Mouse (Mus musculus) hematopoietic stem cell, adult 5-6 weeks (primary cell): ENCODE measurements at regions not wholly inside any gene's neighbourhood (a gene's known extent, or its start where the extent isn't known, plus 50 kb on each side); places are given as distances from the start of the nearest gene placed in this dataset.

Source experiments
- ATAC-seq, 2 experiments: fragments of 125-278 bp in 1 of 2; replicated peaks in 1 of 2; 2 replicates each; pipeline ENCODE4 v1.8.0; 2016 to 2017; ENCODE audit warnings: inconsistent platforms in 2 of 2, mild to moderate bottlenecking in 2 of 2, moderate number of reproducible peaks in 2 of 2, low read depth in 1 of 2, moderate TSS enrichment in 1 of 2; ENCODE audit not compliant: low FRiP score in 2 of 2, poor library complexity in 2 of 2, severe bottlenecking in 2 of 2, insufficient read depth in 1 of 2, low TSS enrichment in 1 of 2

DNA sequence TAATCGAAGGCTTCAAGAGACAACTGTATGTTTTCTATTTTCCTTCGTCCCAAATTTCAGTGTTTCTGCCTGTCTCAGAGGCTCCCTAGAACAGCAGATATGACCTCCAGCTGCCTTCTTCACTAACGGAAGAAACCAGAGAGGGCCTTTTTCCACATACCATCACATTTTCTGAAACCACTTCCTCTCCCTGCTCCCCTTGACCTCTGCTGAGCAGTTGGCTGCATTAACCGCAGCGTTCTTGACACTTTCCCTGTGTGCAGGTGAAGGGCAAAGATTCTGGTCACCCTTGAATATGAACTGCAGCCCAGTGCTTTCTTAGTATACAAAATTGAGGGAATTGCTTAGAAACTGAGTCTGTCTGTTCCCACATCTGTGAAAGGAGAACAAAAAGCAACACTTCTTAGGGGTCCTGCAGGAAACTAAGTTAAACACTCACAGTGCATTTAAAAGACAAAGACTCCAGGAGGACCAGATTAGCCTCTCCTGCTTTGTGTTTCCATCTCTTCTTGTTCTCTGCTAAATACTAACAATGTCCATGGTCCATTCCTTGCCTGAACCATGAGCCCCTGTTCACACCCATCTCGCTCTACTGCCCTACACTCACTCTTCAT, 98.4 kb downstream of the Akap11 start:
- ATAC-seq: peak; percentile 39 to 44; a peak in 2 of 4 replicates

- no peak for ATAC-seq
These were observed 100.0 kb downstream of the Akap11 start for GRCm38 (mm10) chr14:78436586-78436985.

- ATAC-seq: 0 out of 4 replicates have a peak, but pooled peaks of 1 of the 2 experiments have one; percentile 9
These were observed 100.6 kb downstream of the Akap11 start for GRCm38 (mm10) chr14:78435982-78436381.

GRCm38 (mm10) chr14:78435561-78435960, 101.0 kb downstream of the Akap11 start:
- no peak for ATAC-seq

DNA sequence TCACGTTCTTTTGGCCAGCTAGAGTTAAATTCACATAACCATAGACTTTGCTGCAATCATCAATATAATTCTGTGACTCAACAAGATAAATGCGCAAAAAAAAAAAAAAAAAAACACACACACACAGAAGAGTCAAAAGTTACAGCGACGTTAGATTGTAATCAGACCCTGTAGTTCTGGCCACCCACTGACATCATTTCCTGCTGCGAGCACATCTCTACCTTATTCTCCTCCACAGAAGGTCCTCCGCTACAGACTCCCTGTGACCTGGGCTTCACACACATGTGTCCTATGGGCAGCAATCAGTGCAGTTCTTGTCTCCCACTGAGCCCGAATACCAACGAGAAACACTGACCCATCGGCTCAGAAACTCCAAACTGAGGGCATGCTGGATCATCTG, 101.9 kb downstream of the Akap11 start:
- ATAC-seq: no peak

DNA sequence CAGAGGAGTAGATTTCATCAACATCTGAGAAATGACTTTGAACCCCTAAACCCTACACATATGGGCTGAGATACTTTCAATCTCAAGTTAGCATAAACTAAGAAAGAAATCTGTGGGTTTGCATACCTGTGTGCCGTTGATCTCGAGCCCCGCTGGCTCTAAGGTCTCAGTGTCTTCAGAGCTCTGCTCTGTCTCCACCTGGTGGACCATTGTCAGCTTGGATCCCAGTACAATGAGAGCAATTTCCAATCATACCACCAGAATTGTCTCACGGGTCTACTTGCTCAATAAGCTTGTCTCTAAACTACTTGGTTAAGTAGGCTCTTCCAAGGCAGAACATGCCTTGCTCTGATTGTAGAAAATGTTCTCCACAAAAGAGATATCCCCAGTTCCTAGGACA, 102.5 kb downstream of the Akap11 start:
- no peak for ATAC-seq

GRCm38 (mm10) chr14:78432471-78432870, 104.1 kb downstream of the Akap11 start:
- no peak for ATAC-seq

- ATAC-seq: peak; percentile 25 to 48; a peak in 1 of 4 replicates
These were observed 104.7 kb downstream of the Akap11 start for GRCm38 (mm10) chr14:78431931-78432330.

- ATAC-seq: no peak
These were observed 105.2 kb downstream of the Akap11 start for GRCm38 (mm10) chr14:78431406-78431805.

DNA sequence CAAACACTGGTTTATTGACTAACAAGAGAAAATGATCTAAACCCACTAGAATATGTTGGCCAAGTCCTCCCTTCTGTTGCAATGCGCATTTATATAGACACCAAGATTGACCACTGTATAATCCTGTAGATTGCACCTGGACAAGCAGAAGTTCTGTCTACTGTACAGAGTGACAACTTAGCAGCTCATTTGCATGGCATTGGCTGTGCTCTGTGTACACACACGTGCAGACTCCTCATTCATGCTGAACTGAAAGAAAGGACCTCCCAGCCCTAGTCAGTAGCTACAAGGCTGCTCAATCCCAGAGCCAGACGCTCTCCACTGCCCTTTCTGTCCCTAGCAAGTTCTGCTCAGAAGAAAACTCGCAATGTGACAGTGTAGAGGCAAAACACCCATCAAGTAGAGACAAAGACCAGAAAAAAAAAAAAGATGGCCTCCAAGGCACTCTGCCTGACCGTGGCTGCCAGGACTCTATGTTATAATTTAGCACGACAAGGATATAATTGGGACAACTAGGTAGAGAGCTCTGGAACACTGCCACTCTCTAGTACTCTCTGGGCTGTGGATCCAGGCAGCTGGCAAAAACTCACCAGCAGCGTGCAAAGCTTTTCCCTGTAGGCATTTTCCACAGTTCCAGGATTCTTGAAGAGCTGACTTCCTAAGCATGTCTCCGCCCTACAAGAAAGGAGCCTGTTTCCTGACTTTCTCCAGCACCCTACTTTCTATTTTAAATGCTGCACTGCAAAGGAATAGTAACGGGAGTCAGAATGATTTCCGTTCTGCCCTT, 108.2 kb downstream of the Akap11 start:
- no peak for ATAC-seq

DNA sequence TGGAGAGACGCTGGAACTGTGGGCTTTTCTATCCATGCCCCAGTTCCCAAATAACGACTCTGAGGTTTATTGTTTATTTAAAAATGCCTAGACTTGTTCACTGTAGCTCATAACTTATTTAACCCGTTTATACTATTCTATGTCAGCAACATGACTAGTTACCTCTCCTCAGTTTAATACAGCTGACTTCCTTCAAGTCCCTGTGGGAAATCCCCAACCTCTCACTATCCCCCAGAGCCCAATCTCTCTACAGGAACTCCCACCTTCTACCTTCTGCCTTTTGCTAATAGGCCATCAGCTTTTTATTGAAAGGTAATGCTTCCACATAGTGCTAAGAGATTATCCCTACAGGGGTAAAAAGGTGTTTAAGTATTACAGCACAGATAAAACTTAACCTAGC, 109.5 kb downstream of the Akap11 start:
- ATAC-seq: no peak

DNA sequence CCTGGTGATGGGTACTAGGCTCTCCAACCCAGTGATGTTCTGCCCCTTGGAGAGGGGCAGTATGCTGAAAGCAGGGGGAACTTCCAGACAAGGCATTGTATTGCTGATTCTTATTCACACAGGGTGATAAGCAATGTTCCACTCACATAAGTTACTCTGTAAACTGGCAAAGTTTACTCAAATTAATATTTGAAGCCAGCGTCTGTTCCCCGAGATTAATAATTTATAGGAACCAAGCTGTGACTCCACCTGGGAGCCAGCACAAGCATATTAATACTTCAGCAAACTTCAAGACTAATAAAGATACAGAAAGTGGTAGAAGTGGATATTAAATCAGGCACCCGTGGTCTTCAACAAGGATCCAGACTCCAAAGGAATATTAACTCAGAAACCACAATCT, 114.0 kb downstream of the Akap11 start:
- no peak for ATAC-seq

DNA sequence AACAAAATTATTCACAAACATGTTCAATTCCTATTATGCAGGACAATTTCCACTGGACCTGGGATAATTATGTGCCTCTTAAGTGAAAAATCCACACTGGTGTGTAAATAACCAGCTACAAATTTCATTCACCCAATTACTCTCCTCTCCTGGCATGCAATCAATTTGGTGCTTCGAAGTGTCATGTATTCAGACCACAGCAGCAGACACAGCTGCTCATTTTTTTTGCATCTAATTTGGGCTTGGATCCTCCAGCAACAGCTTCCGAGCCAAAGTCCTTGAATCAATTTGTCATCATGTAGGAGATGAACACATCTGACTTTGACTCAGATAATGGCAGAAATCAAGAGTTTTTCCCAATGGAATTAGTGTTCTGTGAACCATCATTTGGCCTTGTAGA, 113.1 kb upstream of the Tnfsf11 start:
- no peak for ATAC-seq

DNA sequence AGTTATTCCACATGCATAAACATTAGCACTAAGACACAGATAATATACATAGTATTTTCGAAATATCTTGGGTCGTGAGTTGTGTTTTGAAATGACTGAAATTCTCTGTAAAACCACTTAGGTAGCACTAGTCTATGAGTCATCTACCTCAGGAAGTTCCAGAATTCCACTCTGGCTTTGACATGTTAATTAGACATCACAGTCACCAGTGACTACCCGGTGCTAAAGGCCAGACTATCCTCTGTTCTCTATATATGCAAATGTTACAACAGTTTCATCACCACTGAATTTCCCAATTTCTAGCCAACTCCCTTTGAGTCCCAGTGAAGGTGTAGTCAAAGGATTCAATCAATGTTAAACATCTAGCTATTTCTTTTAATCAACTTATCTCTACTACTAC, 112.3 kb upstream of the Tnfsf11 start:
- no peak for ATAC-seq

- no peak for ATAC-seq
These were observed 97.7 kb upstream of the Tnfsf11 start for GRCm38 (mm10) chr14:78405568-78405967.

DNA sequence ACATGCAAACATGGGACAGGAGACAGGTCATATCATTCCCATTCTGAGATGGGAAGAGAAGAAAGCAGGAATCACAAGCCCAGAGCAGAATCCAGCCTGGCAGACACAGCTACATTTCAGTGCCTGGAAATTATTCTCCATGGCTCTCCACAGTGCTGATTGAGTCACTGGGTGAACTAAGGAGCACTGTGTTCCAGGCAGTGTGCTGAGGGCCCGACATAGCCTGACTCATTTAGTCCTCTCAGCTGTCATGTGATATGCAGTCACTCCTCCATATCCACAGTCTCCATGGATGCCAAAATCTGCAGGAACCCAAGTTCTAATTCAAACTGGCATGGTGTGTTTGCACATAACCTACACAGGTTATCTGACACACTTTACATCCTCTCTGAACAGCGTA, 90.1 kb upstream of the Tnfsf11 start:
- no peak for ATAC-seq

GRCm38 (mm10) chr14:78395631-78396030, 87.8 kb upstream of the Tnfsf11 start:
- no peak for ATAC-seq

- no peak for ATAC-seq
These were observed 79.2 kb upstream of the Tnfsf11 start for GRCm38 (mm10) chr14:78387011-78387410.

- no peak for ATAC-seq
These were observed 76.5 kb upstream of the Tnfsf11 start for GRCm38 (mm10) chr14:78384370-78384769.
